Mouse (Mus musculus) liver, embryonic 14.5 days (tissue): ENCODE results near the gene Gm49403. TPM values are rescaled to one million over a fixed set of nuclear protein-coding genes. Genes with fewer than 3 reads are reported as not detected.
A peak's percentile ranks its signal among the peaks of the same experiment; 100 is the strongest.

Experiments used
- ATAC-seq: fragments of 200-750 bp; cut with Nextera tagmentation; 2 replicates; pipeline ENCODE4 v1.8.0; 2017; ENCODE audit warnings: moderate number of reproducible peaks, mild to moderate bottlenecking, moderate library complexity; ENCODE audit not compliant: insufficient read depth
- DNase-seq, 3 experiments: peaks; one replicate each; pipeline ENCODE4 v3.0.0-alpha.2; 2012 to 2013; ENCODE audit warnings: low read depth in 3 of 3, low spot score in 3 of 3
- H3K27ac ChIP-seq: fragments of 300-500 bp; sonication (generic); 2 replicates; pipeline ENCODE4 v1.5.1; 2014; ENCODE audit warnings: moderate library complexity, mild to moderate bottlenecking, control low read depth, inconsistent platforms
- H3K27me3 ChIP-seq: fragments of 300-500 bp; sonication (generic); 2 replicates; pipeline ENCODE4 v1.6.1; 2014; ENCODE audit warnings: mild to moderate bottlenecking, low read length, moderate library complexity; ENCODE audit not compliant: control insufficient read depth, insufficient read depth
- H3K36me3 ChIP-seq: fragments of 300-500 bp; sonication (generic); replicated peaks from 2 replicates; pipeline ENCODE4 v1.6.1; 2014; ENCODE audit warnings: low read depth; ENCODE audit not compliant: control insufficient read depth, insufficient read depth
- H3K4me1 ChIP-seq, 2 experiments: fragments of 200-500 bp in 1 of 2; fragments of 300-500 bp in 1 of 2; sonication (generic) in 1 of 2; replicated peaks; 2 replicates each; pipeline ENCODE4 v1.6.1; 2012 to 2014; ENCODE audit warnings: antibody characterized with exemption in 1 of 2, inconsistent platforms in 1 of 2, low read length in 1 of 2; ENCODE audit not compliant: control insufficient read depth in 2 of 2, insufficient read depth in 2 of 2
- H3K4me2 ChIP-seq: fragments of 300-500 bp; sonication (generic); 2 replicates; pipeline ENCODE4 v1.6.1; 2014; ENCODE audit warnings: low read depth, mild to moderate bottlenecking, control low read depth, moderate library complexity
- H3K4me3 ChIP-seq, 2 experiments: fragments of 200-500 bp in 1 of 2; fragments of 300-500 bp in 1 of 2; sonication (generic) in 1 of 2; 2 replicates each; pipeline ENCODE4 v1.5.1; 2012 to 2014; ENCODE audit warnings: low read depth in 2 of 2, low read length in 2 of 2, mild to moderate bottlenecking in 2 of 2, control low read depth in 1 of 2, inconsistent platforms in 1 of 2, moderate library complexity in 1 of 2; ENCODE audit not compliant: insufficient read depth in 1 of 2
- H3K9ac ChIP-seq: fragments of 300-500 bp; sonication (generic); replicated peaks from 2 replicates; pipeline ENCODE4 v1.6.1; 2014; ENCODE audit warnings: mild to moderate bottlenecking, control low read depth, moderate library complexity
- H3K9me3 ChIP-seq: fragments of 300-500 bp; sonication (generic); 2 replicates; pipeline ENCODE4 v1.6.1; 2016; ENCODE audit warnings: low read length, mixed read lengths; ENCODE audit not compliant: control insufficient read depth
- CTCF ChIP-seq: IDR thresholded peaks from 2 replicates; pipeline ENCODE4 v1.5.1; 2016; ENCODE audit warnings: antibody characterized with exemption, low read depth, control low read depth
- EP300 ChIP-seq: IDR thresholded peaks from 2 replicates; pipeline ENCODE4 v1.6.1; 2016; ENCODE audit warnings: antibody characterized with exemption, low read depth
- WGBS: fragments of 180-500 bp; shearing (Covaris S2); extraction: QIAGEN DNeasy Blood & Tissue Kit; methylation state at CpG from one replicate; pipeline ENCODE4 v1.1.7; 2014; ENCODE audit not compliant: insufficient replicate concordance; 5-methylcytosine and 5-hydroxymethylcytosine counted together
- polyA plus RNA-seq, 2 experiments: library from polyadenylated mRNA; depleted of rRNA in 1 of 2; stranded (reverse) in 1 of 2; unstranded in 1 of 2; fragments of >200 nt; fragmentation: Nextera tagmentation in 1 of 2; extraction: Ambion mirVana in 1 of 2; gene quantifications; 2 replicates each; pipeline versions ENCODE4 v1.2.1 to v1.2.3; 2012 to 2014

Gene Gm49403
- polyA plus RNA-seq, 2 experiments, result not detected

GRCm38 (mm10) chr19:8897865-8898495 is 14.2 kb downstream of the Gm49403 start, which contains the start of gene Ganab:
TSS of gene Ganab (plus strand) at chr19:8898071.
- H3K9ac ChIP-seq, result peak within 1 kb of the TSS; percentile 91
- peak; percentile 94 to 96 (median 96) for DNase-seq
- H3K27me3 ChIP-seq, result no peaks in the 10 kb centered on the region
- peak; percentile 98 for ATAC-seq
- under 1% methylated on average over 53 of the region's 53 CpGs for WGBS
- H3K36me3 ChIP-seq, result peaks cover 21% of the 10 kb centered on the region
- H3K27ac ChIP-seq, result peak within 1 kb of the TSS; percentile 49
- H3K4me1 ChIP-seq, result peaks cover 8 to 23% of the 10 kb centered on the region in 2 experiments
- H3K4me2 ChIP-seq, result peak within 1 kb of the TSS; percentile 76
- TF ChIP-seq CTCF, result peak; percentile 43
- no peak; the same call in 1 of the 2 replicates for TF ChIP-seq EP300
- H3K9me3 ChIP-seq, result no peaks in the 10 kb centered on the region
- H3K4me3 ChIP-seq, result peak within 1 kb of the TSS; percentile 75 to 85

DNA sequence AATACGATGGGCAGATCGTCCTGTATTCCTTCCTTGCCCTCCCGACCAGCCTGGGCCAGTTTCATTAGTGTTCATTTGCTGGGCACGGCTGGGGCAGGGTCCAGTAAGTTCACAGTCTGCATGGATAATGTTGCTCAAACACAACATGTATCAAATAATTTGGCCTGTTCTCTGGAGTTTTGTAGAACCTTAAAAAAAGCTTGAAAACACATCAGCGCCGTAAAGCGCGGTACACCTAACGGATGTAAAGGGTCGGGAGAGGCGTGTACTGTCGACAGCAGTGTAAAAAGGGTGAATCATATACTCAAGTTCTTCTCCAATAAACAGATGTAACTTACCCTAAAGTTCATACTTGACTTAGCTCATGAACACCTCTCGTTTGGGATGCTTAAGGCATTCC is 14.8 kb downstream of the Gm49403 start:
- DNase-seq (no peak), ATAC-seq (no peak)
- peak overlapping the region; percentile 91 for H3K9ac ChIP-seq
- peaks cover 8 to 23% of the 10 kb centered on the region in 2 experiments for H3K4me1 ChIP-seq
- 2% methylated on average over 13 of the region's 13 CpGs for WGBS
- H3K9me3 ChIP-seq, result no peaks in the 10 kb centered on the region
- H3K36me3 ChIP-seq, result peaks cover 27% of the 10 kb centered on the region
- H3K27ac ChIP-seq, result peak overlapping the region; percentile 40
- H3K4me3 ChIP-seq, result peak overlapping the region; percentile 75 to 85
- no peak for TF ChIP-seq CTCF
- no peak for TF ChIP-seq EP300
- H3K27me3 ChIP-seq, result no peaks in the 10 kb centered on the region
- peak overlapping the region; percentile 76 for H3K4me2 ChIP-seq

GRCm38 (mm10) chr19:8899079-8899478 is 15.3 kb downstream of the Gm49403 start:
- Histone ChIP-seq H3K9ac (peak overlapping the region; percentile 91), H3K36me3 (peaks cover 30% of the 10 kb centered on the region), H3K4me2 (peak overlapping the region; percentile 76), H3K9me3 (no peaks in the 10 kb centered on the region), H3K4me3 (peak overlapping the region; percentile 75 to 85), H3K27me3 (no peaks in the 10 kb centered on the region), H3K4me1 (peaks cover 8 to 20% of the 10 kb centered on the region in 2 experiments), H3K27ac (no peak overlapping the region; the same call in 1 of the 2 replicates)
- TF ChIP-seq EP300 (no peak), CTCF (no peak)
- WGBS, result 33% methylated on average over 3 of the region's 3 CpGs
- DNase-seq (no peak), ATAC-seq (no peak)

- DNase-seq (no peak), ATAC-seq (no peak)
- WGBS, result 87% methylated on average over 5 of the region's 5 CpGs
- H3K4me3 ChIP-seq, result no peak overlapping the region
- no peaks in the 10 kb centered on the region for H3K9me3 ChIP-seq
- no peaks in the 10 kb centered on the region for H3K27me3 ChIP-seq
- no peak overlapping the region for H3K4me2 ChIP-seq
- no peak overlapping the region for H3K9ac ChIP-seq
- no peak for TF ChIP-seq CTCF
- TF ChIP-seq EP300, result no peak
- no peak overlapping the region for H3K27ac ChIP-seq
- H3K36me3 ChIP-seq, result peaks cover 54% of the 10 kb centered on the region
- H3K4me1 ChIP-seq, result peaks cover 8 to 11% of the 10 kb centered on the region in 2 experiments
Measured at GRCm38 (mm10) chr19:8903412-8903811, 19.7 kb downstream of the Gm49403 start.

DNA sequence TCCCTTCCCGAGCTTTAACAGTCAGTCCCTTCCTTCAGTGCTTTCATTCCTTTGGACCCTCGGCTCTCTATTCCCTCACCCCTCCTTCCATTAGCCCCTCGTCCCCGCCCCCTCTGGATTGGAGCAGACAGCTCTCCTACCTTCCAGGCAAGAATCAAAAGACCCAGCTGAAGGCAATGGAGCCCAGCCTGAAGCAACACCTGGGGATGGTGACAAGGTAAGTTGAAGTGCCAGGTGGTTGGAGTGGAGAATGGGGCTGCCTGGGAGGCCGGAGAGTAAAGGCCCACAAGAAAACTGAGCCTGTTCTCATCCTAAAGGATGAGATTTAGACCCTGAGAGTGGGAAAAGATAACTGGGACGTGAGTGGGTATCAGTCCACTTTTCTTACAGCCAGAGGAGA is 24.8 kb downstream of the Gm49403 start:
- ATAC-seq (no peak), DNase-seq (no peak)
- H3K27ac ChIP-seq, result no peak overlapping the region
- H3K9me3 ChIP-seq, result no peaks in the 10 kb centered on the region
- H3K4me2 ChIP-seq, result no peak overlapping the region
- no peak overlapping the region for H3K9ac ChIP-seq
- 72% methylated on average over 6 of the region's 6 CpGs for WGBS
- no peaks in the 10 kb centered on the region for H3K27me3 ChIP-seq
- no peak for TF ChIP-seq CTCF
- no peak for TF ChIP-seq EP300
- no peaks in the 10 kb centered on the region for H3K4me1 ChIP-seq
- no peak overlapping the region for H3K4me3 ChIP-seq
- H3K36me3 ChIP-seq, result peaks cover 94% of the 10 kb centered on the region
